Mouse (Mus musculus) kidney, adult 2 months (tissue): ENCODE data around the gene 4930426L09Rik. TPM values are rescaled to one million over a fixed set of nuclear protein-coding genes. Genes with fewer than 3 reads are reported as not detected.

Source experiments
- DNase-seq: peaks from one replicate; pipeline ENCODE4 v3.0.0; 2021
- H3K27ac ChIP-seq: fragments of 200-500 bp; 2 replicates; pipeline ENCODE4 v1.5.1; 2012; ENCODE audit warnings: low read depth, low read length, control low read depth, inconsistent platforms; ENCODE audit not compliant: insufficient read depth
- H3K27me3 ChIP-seq: fragments of 200-500 bp; replicated peaks from 2 replicates; pipeline ENCODE4 v1.6.1; 2012; ENCODE audit warnings: mild to moderate bottlenecking, moderate library complexity, low read length, inconsistent platforms; ENCODE audit not compliant: control insufficient read depth, insufficient read depth
- H3K36me3 ChIP-seq: fragments of 200-500 bp; 2 replicates; pipeline ENCODE4 v1.6.1; 2012; ENCODE audit warnings: mild to moderate bottlenecking, moderate library complexity, low read length, inconsistent platforms; ENCODE audit not compliant: control insufficient read depth, insufficient read depth
- H3K4me1 ChIP-seq: fragments of 200-500 bp; 2 replicates; pipeline ENCODE4 v1.6.1; 2011; ENCODE audit warnings: low read length; ENCODE audit not compliant: control insufficient read depth, insufficient read depth
- H3K4me3 ChIP-seq: fragments of 200-500 bp; 2 replicates; pipeline ENCODE4 v1.5.1; 2011; ENCODE audit warnings: mild to moderate bottlenecking, low read depth, low read length, control low read depth; ENCODE audit not compliant: insufficient read depth
- CTCF ChIP-seq: fragments of 200-500 bp; conservative IDR thresholded peaks from 2 replicates; pipeline ENCODE4 v1.5.1; 2011; ENCODE audit warnings: low read depth, mild to moderate bottlenecking, control low read depth, low read length, moderate library complexity, mixed read lengths; ENCODE audit not compliant: insufficient read depth, insufficient read length
- POLR2A ChIP-seq: fragments of 200-500 bp; IDR thresholded peaks from one replicate; pipeline ENCODE4 v1.6.1; 2011; ENCODE audit warnings: low read depth, low read length, control low read depth
- WGBS: fragments of 180-500 bp; shearing (Covaris S2); methylation state at CpG from one replicate; pipeline ENCODE4 v1.1.7; 2018; 5-methylcytosine and 5-hydroxymethylcytosine counted together
- polyA plus RNA-seq: library from polyadenylated mRNA; depleted of rRNA; stranded (reverse); fragments of >200 nt; gene quantifications from 2 replicates; pipeline ENCODE4 v1.2.3, GENCODE M21; 2012; rRNA removed

Gene 4930426L09Rik
- polyA plus RNA-seq, 1 experiment, result 0.38 TPM

DNA sequence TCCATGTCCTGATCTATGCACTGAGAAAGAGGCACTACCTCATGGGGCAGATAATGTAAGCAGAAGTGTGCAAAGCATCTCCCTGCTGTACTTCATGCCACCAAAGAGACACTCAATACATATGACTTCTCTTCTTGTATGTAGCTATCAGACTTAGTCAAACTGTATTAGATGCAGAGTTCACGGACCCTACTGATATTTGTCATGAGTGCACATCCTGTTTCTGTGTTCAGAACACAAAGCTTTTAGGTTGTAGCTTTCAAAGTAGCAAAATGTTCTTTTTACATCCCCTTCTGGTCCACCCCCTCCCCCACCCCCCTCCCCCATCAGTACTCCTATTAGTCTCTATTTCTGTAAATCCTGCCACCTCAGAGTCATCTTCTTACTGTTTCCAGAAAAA is 51.2 kb downstream of the 4930426L09Rik start:
- DNase-seq, result no peak
- TF ChIP-seq CTCF, result no peak
- TF ChIP-seq POLR2A, result no peak
- Histone ChIP-seq H3K4me3 (no peak overlapping the region), H3K27me3 (no peaks in the 10 kb centered on the region), H3K27ac (no peak overlapping the region), H3K36me3 (no peaks in the 10 kb centered on the region), H3K4me1 (no peaks in the 10 kb centered on the region)
- 62% methylated on average over 1 of the region's 1 CpGs for WGBS

Other genes with a start within 250 kb of the 4930426L09Rik start
- gene Pip4k2a, start 217 bp upstream of the 4930426L09Rik start, polyA plus RNA-seq, result 5.6 and 7.1 TPM in 2 replicates
- gene Armc3, start 201.0 kb downstream of the 4930426L09Rik start, polyA plus RNA-seq, result 0.08 and 0.10 TPM in 2 replicates